Comparison of ENCODE assay signal across 18 mouse cellular contexts in the genomic region with DNA sequence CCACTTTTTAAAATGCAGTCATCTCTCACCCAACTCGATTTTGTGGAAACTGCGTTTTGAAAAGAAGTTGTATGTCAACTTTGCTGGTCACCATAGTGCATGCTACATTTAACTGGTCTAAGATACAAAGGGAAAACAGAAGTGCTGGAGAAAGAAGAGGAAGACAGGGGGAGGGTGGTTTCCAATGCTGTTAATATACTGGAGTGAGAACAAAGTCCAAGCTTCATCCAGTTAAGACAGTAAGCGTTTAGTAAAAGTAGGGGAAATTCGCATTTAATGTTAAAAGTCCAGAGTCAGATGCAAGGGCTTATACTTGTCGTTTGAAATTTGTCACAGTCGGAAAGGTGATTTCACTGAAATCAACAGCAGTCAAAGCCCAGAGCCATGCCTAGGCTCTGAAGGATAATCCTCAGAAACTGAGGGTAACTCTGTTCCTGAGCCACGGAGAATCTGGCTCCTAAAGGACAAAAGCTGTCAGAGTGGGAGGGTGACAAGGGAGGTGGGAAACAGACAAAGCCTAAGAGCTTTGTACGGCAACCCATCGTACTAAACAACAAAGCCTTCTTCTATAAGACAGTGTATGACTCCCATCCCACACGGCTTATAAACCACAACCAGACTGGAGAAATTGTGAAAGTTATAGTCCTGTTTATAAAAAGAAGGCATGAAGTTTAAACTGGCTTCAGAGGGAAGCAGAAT. TPM values are rescaled to one million over a fixed set of nuclear protein-coding genes. Genes with fewer than 3 reads are reported as not detected.
DNase-seq lines count a peak whose midpoint lies in the region; ATAC-seq and TF ChIP-seq lines count a peak whose summit lies in the region.
"Had no signal": no experiment of that assay in that cellular context is flagged by ENCODE, and none has a peak within 500 bp of the region (broad histone marks: within the 10 kb centered on the region; RNA-seq: fewer than 3 reads in every experiment).

No protein-coding gene starts in this region.

- H3K36me3 ChIP-seq in embryonic facial prominence, embryonic 13.5 days: peaks cover 41% of the 10 kb centered on the region
- peaks cover 69% of the 10 kb centered on the region for H3K36me3 ChIP-seq in embryonic facial prominence, embryonic 10.5 days (replicated peaks)
- H3K36me3 ChIP-seq in heart, embryonic 16.5 days (ENCODE audit: control insufficient read depth, insufficient read depth): peaks cover 10% of the 10 kb centered on the region
- H3K36me3 ChIP-seq in liver, embryonic 13.5 days: peaks cover 62% of the 10 kb centered on the region
- H3K36me3 ChIP-seq in liver, embryonic 12.5 days: peaks cover 72% of the 10 kb centered on the region

- no peaks in the 10 kb centered on the region for H3K9me3 ChIP-seq in embryonic facial prominence, embryonic 13.5 days
- no peaks in the 10 kb centered on the region for H3K9me3 ChIP-seq in embryonic facial prominence, embryonic 10.5 days
- H3K9me3 ChIP-seq in heart, embryonic 16.5 days (replicated peaks; ENCODE audit: control insufficient read depth, low read length): no peaks in the 10 kb centered on the region
- no peaks in the 10 kb centered on the region for H3K9me3 ChIP-seq in liver, embryonic 13.5 days (replicated peaks)
- no peaks in the 10 kb centered on the region for H3K9me3 ChIP-seq in liver, embryonic 12.5 days (replicated peaks)
- H3K9me3 ChIP-seq: limb, embryonic 13.5 days; lung, embryonic 15.5 days; stomach, embryonic 15.5 days had no signal

- no peak overlapping the region for H3K4me3 ChIP-seq in embryonic facial prominence, embryonic 13.5 days
- no peak overlapping the region for H3K4me3 ChIP-seq in embryonic facial prominence, embryonic 10.5 days
- H3K4me3 ChIP-seq in heart, embryonic 16.5 days (ENCODE audit: low read length): no peak overlapping the region
- H3K4me3 ChIP-seq in liver, embryonic 13.5 days (replicated peaks): no peak overlapping the region
- H3K4me3 ChIP-seq in liver, embryonic 12.5 days: no peak overlapping the region
- H3K4me3 ChIP-seq in cortical plate, adult 2 months (ENCODE audit: insufficient read depth, low read length): no peak overlapping the region
- H3K4me3 ChIP-seq: erythroblast, embryonic 14.5 days; limb, embryonic 13.5 days; lung, embryonic 15.5 days; stomach, embryonic 15.5 days had no signal

- no peak for ATAC-seq in embryonic facial prominence, embryonic 13.5 days (ENCODE audit: insufficient number of reproducible peaks, insufficient read depth, low FRiP score, low TSS enrichment, low read depth)
- ATAC-seq in heart, embryonic 16.5 days (replicated peaks; ENCODE audit: extremely low read depth, insufficient read depth, low FRiP score): no peak
- ATAC-seq in liver, embryonic 13.5 days (ENCODE audit: low read depth): no peak
- no peak for ATAC-seq in liver, embryonic 12.5 days
- ATAC-seq: forebrain, postnatal 0 days; hindbrain, embryonic 16.5 days; Patski had no signal

- H3K27me3 ChIP-seq in embryonic facial prominence, embryonic 13.5 days: no peaks in the 10 kb centered on the region
- H3K27me3 ChIP-seq in embryonic facial prominence, embryonic 10.5 days (replicated peaks; ENCODE audit: low read depth, poor library complexity, severe bottlenecking): no peaks in the 10 kb centered on the region
- no peaks in the 10 kb centered on the region for H3K27me3 ChIP-seq in heart, embryonic 16.5 days (ENCODE audit: control insufficient read depth, insufficient read depth, low read length)
- H3K27me3 ChIP-seq in liver, embryonic 13.5 days: no peaks in the 10 kb centered on the region
- H3K27me3 ChIP-seq in liver, embryonic 12.5 days (replicated peaks): no peaks in the 10 kb centered on the region
- H3K27me3 ChIP-seq: limb, embryonic 13.5 days; lung, embryonic 15.5 days; Patski; stomach, embryonic 15.5 days had no signal

- H3K9ac ChIP-seq in embryonic facial prominence, embryonic 13.5 days: 0 out of 2 replicates have a peak overlapping the region, but pooled peaks have one; percentile 3
- 0 out of 2 replicates have a peak overlapping the region, but pooled peaks have one; percentile 52 for H3K9ac ChIP-seq in heart, embryonic 16.5 days (ENCODE audit: low read length)
- H3K9ac ChIP-seq in liver, embryonic 13.5 days: no peak overlapping the region
- no peak overlapping the region for H3K9ac ChIP-seq in liver, embryonic 12.5 days
- H3K9ac ChIP-seq: forebrain, postnatal 0 days; limb, embryonic 13.5 days; lung, embryonic 15.5 days; stomach, embryonic 15.5 days had no signal

- WGBS in embryonic facial prominence, embryonic 13.5 days: 74% methylated on average over 10 of the region's 10 CpGs
- 84% methylated on average over 10 of the region's 10 CpGs for WGBS in embryonic facial prominence, embryonic 10.5 days
- 59% methylated on average over 10 of the region's 10 CpGs for WGBS in heart, embryonic 16.5 days
- 82% methylated on average over 10 of the region's 10 CpGs for WGBS in liver, embryonic 13.5 days (ENCODE audit: insufficient replicate concordance)
- 90% methylated on average over 10 of the region's 10 CpGs for WGBS in liver, embryonic 12.5 days (ENCODE audit: insufficient replicate concordance)

- H3K27ac ChIP-seq in embryonic facial prominence, embryonic 13.5 days: no peak overlapping the region
- H3K27ac ChIP-seq in embryonic facial prominence, embryonic 10.5 days (replicated peaks): no peak overlapping the region
- peak overlapping the region; percentile 77 for H3K27ac ChIP-seq in heart, embryonic 16.5 days (ENCODE audit: low read length)
- H3K27ac ChIP-seq in liver, embryonic 13.5 days: peak overlapping the region; percentile 49
- H3K27ac ChIP-seq in liver, embryonic 12.5 days: no peak overlapping the region
- H3K27ac ChIP-seq in cortical plate, adult 2 months (ENCODE audit: insufficient read depth, low read length): peak overlapping the region; percentile 48
- H3K27ac ChIP-seq: limb, embryonic 13.5 days; lung, embryonic 15.5 days; stomach, embryonic 15.5 days had no signal

- no peak for DNase-seq in embryonic facial prominence, embryonic 10.5 days (ENCODE audit: low spot score)
- no peak for DNase-seq in heart, adult 8-10 months (ENCODE audit: low spot score)
- no peak for DNase-seq in liver, embryonic 13.5 days
- no peak for DNase-seq in spleen, postnatal 36 days (ENCODE audit: low spot score in 2 of 2)
- DNase-seq: cerebellum, adult 9-10 months; embryo, embryonic 11 days; forebrain, postnatal 0 days; gastrocnemius, postnatal 25 days had no signal

- H3K4me2 ChIP-seq in embryonic facial prominence, embryonic 13.5 days: no peak overlapping the region
- peak overlapping the region; percentile 6; the same call in 1 of the 2 replicates for H3K4me2 ChIP-seq in heart, embryonic 16.5 days (ENCODE audit: low read depth, low read length)
- no peak overlapping the region for H3K4me2 ChIP-seq in liver, embryonic 13.5 days
- no peak overlapping the region for H3K4me2 ChIP-seq in liver, embryonic 12.5 days
- H3K4me2 ChIP-seq: limb, embryonic 13.5 days; lung, embryonic 15.5 days; stomach, embryonic 15.5 days had no signal

- TF ChIP-seq POLR2A in cortical plate, adult 2 months (IDR thresholded peaks at IDR 0.05; ENCODE audit: extremely low read depth, insufficient read depth, low read length): no peak

- no peak for TF ChIP-seq CTCF in cortical plate, adult 2 months (IDR thresholded peaks at IDR 0.05; ENCODE audit: extremely low read depth, insufficient read depth, low read length)

- H3K4me1 ChIP-seq in embryonic facial prominence, embryonic 13.5 days: no peaks in the 10 kb centered on the region
- no peaks in the 10 kb centered on the region for H3K4me1 ChIP-seq in embryonic facial prominence, embryonic 10.5 days
- H3K4me1 ChIP-seq in heart, embryonic 16.5 days (ENCODE audit: control insufficient read depth, insufficient read depth, low read length): peaks cover 24% of the 10 kb centered on the region
- H3K4me1 ChIP-seq in liver, embryonic 13.5 days (replicated peaks): peaks cover 38% of the 10 kb centered on the region
- peaks cover 33% of the 10 kb centered on the region for H3K4me1 ChIP-seq in liver, embryonic 12.5 days
- peaks cover 6% of the 10 kb centered on the region for H3K4me1 ChIP-seq in cortical plate, adult 2 months (ENCODE audit: control insufficient read depth, insufficient read depth, low read length)
- H3K4me1 ChIP-seq: limb, embryonic 13.5 days; lung, embryonic 15.5 days; stomach, embryonic 15.5 days had no signal

RNA-seq across cellular contexts. Expression of a gene that starts 23.0 kb away (rescaled TPM):
- polyA plus RNA-seq in embryonic facial prominence, embryonic 13.5 days (2015; fragmentation: Nextera tagmentation; extraction: Ambion mirVana): 106 and 129 TPM in 2 replicates
- 132 and 137 TPM in 2 replicates for polyA plus RNA-seq in embryonic facial prominence, embryonic 10.5 days (2016; fragmentation: Nextera tagmentation; extraction: Ambion mirVana)
- 119 and 127 TPM in 2 replicates for polyA plus RNA-seq in heart, embryonic 16.5 days (2015; fragmentation: Nextera tagmentation; extraction: Ambion mirVana)
- 100 to 1,000 TPM; 128 to 169 (median 144) TPM for total RNA-seq in heart, adult 8-10 months (2022)
- 80.0 and 104 TPM in 2 replicates for polyA plus RNA-seq in liver, embryonic 13.5 days (2015; fragmentation: Nextera tagmentation; extraction: Ambion mirVana)
- polyA plus RNA-seq in liver, embryonic 12.5 days (2016; fragmentation: Nextera tagmentation; extraction: Ambion mirVana): 133 and 135 TPM in 2 replicates
- polyA plus RNA-seq in cortical plate, adult 2 months (2012; rRNA removed): 321 and 326 TPM in 2 replicates

RNA-seq across cellular contexts. Expression of a gene that starts 50.6 kb away (rescaled TPM):
- 36.2 and 38.3 TPM in 2 replicates for polyA plus RNA-seq in embryonic facial prominence, embryonic 13.5 days (2015; fragmentation: Nextera tagmentation; extraction: Ambion mirVana)
- 44.5 and 46.8 TPM in 2 replicates for polyA plus RNA-seq in embryonic facial prominence, embryonic 10.5 days (2016; fragmentation: Nextera tagmentation; extraction: Ambion mirVana)
- polyA plus RNA-seq in heart, embryonic 16.5 days (2015; fragmentation: Nextera tagmentation; extraction: Ambion mirVana): 19.2 and 19.8 TPM in 2 replicates
- total RNA-seq in heart, adult 8-10 months (2022): 1 to 10 TPM; 6.6 to 7.3 (median 7.1) TPM
- 23.0 and 23.3 TPM in 2 replicates for polyA plus RNA-seq in liver, embryonic 13.5 days (2015; fragmentation: Nextera tagmentation; extraction: Ambion mirVana)
- polyA plus RNA-seq in liver, embryonic 12.5 days (2016; fragmentation: Nextera tagmentation; extraction: Ambion mirVana): 26.1 and 26.8 TPM in 2 replicates
- 8.0 and 8.2 TPM in 2 replicates for polyA plus RNA-seq in cortical plate, adult 2 months (2012; rRNA removed)

RNA-seq across cellular contexts. Expression of a gene that starts 50.8 kb away (rescaled TPM):
- polyA plus RNA-seq in embryonic facial prominence, embryonic 13.5 days (2015; fragmentation: Nextera tagmentation; extraction: Ambion mirVana): 86.1 and 105 TPM in 2 replicates
- 84.9 and 89.9 TPM in 2 replicates for polyA plus RNA-seq in embryonic facial prominence, embryonic 10.5 days (2016; fragmentation: Nextera tagmentation; extraction: Ambion mirVana)
- polyA plus RNA-seq in heart, embryonic 16.5 days (2015; fragmentation: Nextera tagmentation; extraction: Ambion mirVana): 79.6 and 95.0 TPM in 2 replicates
- 10 to 100 TPM; 60.2 to 77.1 (median 64.7) TPM for total RNA-seq in heart, adult 8-10 months (2022)
- polyA plus RNA-seq in liver, embryonic 13.5 days (2015; fragmentation: Nextera tagmentation; extraction: Ambion mirVana): 89.2 and 103 TPM in 2 replicates
- polyA plus RNA-seq in liver, embryonic 12.5 days (2016; fragmentation: Nextera tagmentation; extraction: Ambion mirVana): 102 and 110 TPM in 2 replicates
- polyA plus RNA-seq in cortical plate, adult 2 months (2012; rRNA removed): 126 and 131 TPM in 2 replicates

Comparison
In these comparisons a context has a peak if more than half of its experiments do, and no peak if none do; other contexts are left out.
1. H3K27ac ChIP-seq: peak in heart, embryonic 16.5 days (single experiment), liver, embryonic 13.5 days (single experiment) and cortical plate, adult 2 months (single experiment); none in embryonic facial prominence, embryonic 13.5 days (single experiment), embryonic facial prominence, embryonic 10.5 days (single experiment) and liver, embryonic 12.5 days (single experiment).
2. H3K9ac ChIP-seq: peak in embryonic facial prominence, embryonic 13.5 days (single experiment) and heart, embryonic 16.5 days (single experiment); none in liver, embryonic 13.5 days (single experiment) and liver, embryonic 12.5 days (single experiment).